Mouse (Mus musculus): ENCODE data around the gene Msi2. TPM values are rescaled to one million over a fixed set of nuclear protein-coding genes. Genes with fewer than 3 reads are reported as not detected.

Gene Msi2
- polyA plus RNA-seq, 1 experiment from 2014 or later, result 10.0 TPM

- H3K36me3 ChIP-seq (ENCODE audit: control insufficient read depth, insufficient read depth, low read length), result no peaks in the 10 kb centered on the region
- 79% methylated on average over 2 of the region's 2 CpGs for WGBS
- no peaks in the 10 kb centered on the region for H3K9me3 ChIP-seq (ENCODE audit: control insufficient read depth, low read length)
- H3K27ac ChIP-seq (ENCODE audit: low read length), result no peak overlapping the region
- H3K4me1 ChIP-seq (ENCODE audit: control insufficient read depth, insufficient read depth, low read length), result no peaks in the 10 kb centered on the region
- H3K4me3 ChIP-seq (ENCODE audit: low read length), result no peak overlapping the region
- H3K9ac ChIP-seq (ENCODE audit: low read depth, low read length), result no peak overlapping the region
- H3K27me3 ChIP-seq (replicated peaks; ENCODE audit: control insufficient read depth, insufficient read depth, low read length), result no peaks in the 10 kb centered on the region
- H3K4me2 ChIP-seq (ENCODE audit: low read depth, low read length), result no peak overlapping the region
- ATAC-seq, result no peak; the same call in 1 of the 2 replicates
Measured at GRCm38 (mm10) chr11:88492585-88492984, 225.7 kb downstream of the Msi2 start.

GRCm38 (mm10) chr11:88489985-88490384, 228.3 kb downstream of the Msi2 start:
- H3K9ac ChIP-seq (ENCODE audit: low read depth, low read length), result no peak overlapping the region
- H3K27me3 ChIP-seq (replicated peaks; ENCODE audit: control insufficient read depth, insufficient read depth, low read length), result no peaks in the 10 kb centered on the region
- H3K4me3 ChIP-seq (ENCODE audit: low read length), result no peak overlapping the region
- H3K9me3 ChIP-seq (ENCODE audit: control insufficient read depth, low read length), result no peaks in the 10 kb centered on the region
- no peak for ATAC-seq
- no peak overlapping the region for H3K4me2 ChIP-seq (ENCODE audit: low read depth, low read length)
- H3K27ac ChIP-seq (ENCODE audit: low read length), result no peak overlapping the region
- 61% methylated on average over 4 of the region's 4 CpGs for WGBS
- H3K36me3 ChIP-seq (ENCODE audit: control insufficient read depth, insufficient read depth, low read length), result no peaks in the 10 kb centered on the region
- peaks cover 12% of the 10 kb centered on the region for H3K4me1 ChIP-seq (ENCODE audit: control insufficient read depth, insufficient read depth, low read length)

GRCm38 (mm10) chr11:88488941-88489724, 229.2 kb downstream of the Msi2 start:
- Histone ChIP-seq H3K4me1 (ENCODE audit: control insufficient read depth, insufficient read depth, low read length) (peaks cover 15% of the 10 kb centered on the region), H3K36me3 (ENCODE audit: control insufficient read depth, insufficient read depth, low read length) (no peaks in the 10 kb centered on the region), H3K4me2 (ENCODE audit: low read depth, low read length) (no peak overlapping the region), H3K9me3 (ENCODE audit: control insufficient read depth, low read length) (no peaks in the 10 kb centered on the region), H3K27me3 (replicated peaks; ENCODE audit: control insufficient read depth, insufficient read depth, low read length) (no peaks in the 10 kb centered on the region), H3K4me3 (ENCODE audit: low read length) (no peak overlapping the region), H3K27ac (ENCODE audit: low read length) (no peak overlapping the region), H3K9ac (ENCODE audit: low read depth, low read length) (no peak overlapping the region)
- 80% methylated on average over 17 of the region's 17 CpGs for WGBS
- ATAC-seq, result no peak

GRCm38 (mm10) chr11:88488175-88488940, 230.0 kb downstream of the Msi2 start:
- Histone ChIP-seq H3K9ac (ENCODE audit: low read depth, low read length) (no peak overlapping the region), H3K27ac (ENCODE audit: low read length) (no peak overlapping the region), H3K27me3 (replicated peaks; ENCODE audit: control insufficient read depth, insufficient read depth, low read length) (no peaks in the 10 kb centered on the region), H3K4me2 (ENCODE audit: low read depth, low read length) (no peak overlapping the region), H3K36me3 (ENCODE audit: control insufficient read depth, insufficient read depth, low read length) (no peaks in the 10 kb centered on the region; the same call in 1 of the 2 replicates), H3K9me3 (ENCODE audit: control insufficient read depth, low read length) (no peaks in the 10 kb centered on the region), H3K4me3 (ENCODE audit: low read length) (no peak overlapping the region), H3K4me1 (ENCODE audit: control insufficient read depth, insufficient read depth, low read length) (peaks cover 15% of the 10 kb centered on the region)
- 85% methylated on average over 13 of the region's 13 CpGs for WGBS
- no peak for ATAC-seq

GRCm38 (mm10) chr11:88485987-88486386, 232.3 kb downstream of the Msi2 start:
- peak; percentile 69 for ATAC-seq

GRCm38 (mm10) chr11:88485088-88485487, 233.2 kb downstream of the Msi2 start:
- H3K4me2 ChIP-seq (ENCODE audit: low read depth, low read length), result no peak overlapping the region
- WGBS, result 40% methylated on average over 4 of the region's 4 CpGs
- H3K27ac ChIP-seq (ENCODE audit: low read length), result no peak overlapping the region
- H3K9ac ChIP-seq (ENCODE audit: low read depth, low read length), result no peak overlapping the region
- no peaks in the 10 kb centered on the region; the same call in 1 of the 2 replicates for H3K36me3 ChIP-seq (ENCODE audit: control insufficient read depth, insufficient read depth, low read length)
- H3K4me1 ChIP-seq (ENCODE audit: control insufficient read depth, insufficient read depth, low read length), result peaks cover 35% of the 10 kb centered on the region
- no peaks in the 10 kb centered on the region for H3K9me3 ChIP-seq (ENCODE audit: control insufficient read depth, low read length)
- no peaks in the 10 kb centered on the region for H3K27me3 ChIP-seq (replicated peaks; ENCODE audit: control insufficient read depth, insufficient read depth, low read length)
- no peak for ATAC-seq
- no peak overlapping the region for H3K4me3 ChIP-seq (ENCODE audit: low read length)

More at GRCm38 (mm10) chr11:88485987-88486386, 232.3 kb downstream of the Msi2 start:
- peak overlapping the region; percentile 30; the same call in 1 of the 2 replicates for H3K27ac ChIP-seq (ENCODE audit: low read length)
- 65% methylated on average over 1 of the region's 1 CpGs for WGBS
- no peak overlapping the region for H3K9ac ChIP-seq (ENCODE audit: low read depth, low read length)
- no peaks in the 10 kb centered on the region for H3K9me3 ChIP-seq (ENCODE audit: control insufficient read depth, low read length)
- H3K27me3 ChIP-seq (replicated peaks; ENCODE audit: control insufficient read depth, insufficient read depth, low read length), result no peaks in the 10 kb centered on the region
- no peak overlapping the region for H3K4me2 ChIP-seq (ENCODE audit: low read depth, low read length)
- H3K4me1 ChIP-seq (ENCODE audit: control insufficient read depth, insufficient read depth, low read length), result peaks cover 30% of the 10 kb centered on the region
- H3K36me3 ChIP-seq (ENCODE audit: control insufficient read depth, insufficient read depth, low read length), result no peaks in the 10 kb centered on the region; the same call in 1 of the 2 replicates
- no peak overlapping the region for H3K4me3 ChIP-seq (ENCODE audit: low read length)

GRCm38 (mm10) chr11:88484047-88484446, 234.3 kb downstream of the Msi2 start:
- H3K9me3 ChIP-seq (ENCODE audit: control insufficient read depth, low read length), result no peaks in the 10 kb centered on the region
- no peak overlapping the region for H3K27ac ChIP-seq (ENCODE audit: low read length)
- ATAC-seq, result no peak
- H3K4me1 ChIP-seq (ENCODE audit: control insufficient read depth, insufficient read depth, low read length), result peaks cover 39% of the 10 kb centered on the region
- no peaks in the 10 kb centered on the region; the same call in 1 of the 2 replicates for H3K36me3 ChIP-seq (ENCODE audit: control insufficient read depth, insufficient read depth, low read length)
- no peak overlapping the region for H3K9ac ChIP-seq (ENCODE audit: low read depth, low read length)
- 81% methylated on average over 3 of the region's 3 CpGs for whole genome bisulfite sequencing
- H3K27me3 ChIP-seq (replicated peaks; ENCODE audit: control insufficient read depth, insufficient read depth, low read length), result no peaks in the 10 kb centered on the region
- H3K4me3 ChIP-seq (ENCODE audit: low read length), result no peak overlapping the region
- no peak overlapping the region for H3K4me2 ChIP-seq (ENCODE audit: low read depth, low read length)

- H3K27me3 ChIP-seq (replicated peaks; ENCODE audit: control insufficient read depth, insufficient read depth, low read length), result no peaks in the 10 kb centered on the region
- no peak overlapping the region for H3K4me3 ChIP-seq (ENCODE audit: low read length)
- peaks cover 39% of the 10 kb centered on the region for H3K4me1 ChIP-seq (ENCODE audit: control insufficient read depth, insufficient read depth, low read length)
- WGBS, result 62% methylated on average over 11 of the region's 11 CpGs
- no peak overlapping the region for H3K9ac ChIP-seq (ENCODE audit: low read depth, low read length)
- H3K36me3 ChIP-seq (ENCODE audit: control insufficient read depth, insufficient read depth, low read length), result no peaks in the 10 kb centered on the region; the same call in 1 of the 2 replicates
- ATAC-seq, result no peak
- H3K27ac ChIP-seq (ENCODE audit: low read length), result no peak overlapping the region
- no peaks in the 10 kb centered on the region for H3K9me3 ChIP-seq (ENCODE audit: control insufficient read depth, low read length)
- H3K4me2 ChIP-seq (ENCODE audit: low read depth, low read length), result no peak overlapping the region
Measured at GRCm38 (mm10) chr11:88482636-88483035, 235.7 kb downstream of the Msi2 start.

- WGBS, result 63% methylated on average over 6 of the region's 6 CpGs
- H3K4me1 ChIP-seq (ENCODE audit: control insufficient read depth, insufficient read depth, low read length), result peaks cover 39% of the 10 kb centered on the region
- H3K36me3 ChIP-seq (ENCODE audit: control insufficient read depth, insufficient read depth, low read length), result no peaks in the 10 kb centered on the region; the same call in 1 of the 2 replicates
- no peak overlapping the region for H3K9ac ChIP-seq (ENCODE audit: low read depth, low read length)
- no peak for ATAC-seq
- no peaks in the 10 kb centered on the region for H3K9me3 ChIP-seq (ENCODE audit: control insufficient read depth, low read length)
- H3K4me2 ChIP-seq (ENCODE audit: low read depth, low read length), result no peak overlapping the region
- H3K27me3 ChIP-seq (replicated peaks; ENCODE audit: control insufficient read depth, insufficient read depth, low read length), result no peaks in the 10 kb centered on the region
- no peak overlapping the region for H3K4me3 ChIP-seq (ENCODE audit: low read length)
- H3K27ac ChIP-seq (ENCODE audit: low read length), result no peak overlapping the region
Measured at GRCm38 (mm10) chr11:88482236-88482635, 236.1 kb downstream of the Msi2 start.
